Mouse (Mus musculus) megakaryocyte-erythroid progenitor cell, adult 5-6 weeks (primary cell): ENCODE results near the gene Vma21-ps. TPM values are rescaled to one million over a fixed set of nuclear protein-coding genes. Genes with fewer than 3 reads are reported as not detected.
"Not testable (repeated sequence)": the region's sequence is repeated elsewhere in the genome, so short reads cannot be mapped to it uniquely, and the experiment has no call there.

ENCODE experiments used
- ATAC-seq: replicated peaks from 2 replicates; pipeline ENCODE4 v1.8.0; 2016; ENCODE audit warnings: mild to moderate bottlenecking, inconsistent platforms; ENCODE audit not compliant: severe bottlenecking, poor library complexity, low FRiP score, low TSS enrichment
- total RNA-seq, 2 experiments: library from RNA; stranded (forward) in 1 of 2; stranded (reverse) in 1 of 2; fragments of 200-1000, 215-1000 nt in 1 of 2; fragments of >200 nt in 1 of 2; fragmentation: Nextera tagmentation in 1 of 2; gene quantifications; 2 replicates each; pipeline ENCODE4 v1.2.3; 2014 to 2017

Gene Vma21-ps
- total RNA-seq (2014; fragmentation: Nextera tagmentation) (7.3 and 17.6 TPM in 2 replicates), total RNA-seq (2017) (not detected in 2 replicates)

- not testable (repeated sequence) for ATAC-seq
Observed at GRCm38 (mm10) chr4:52497144-52497543, at the start of gene Vma21-ps. Gene Vma21-ps (minus strand): TSS chr4:52497244.

GRCm38 (mm10) chr4:52543001-52543400, 46.0 kb upstream of the Vma21-ps start:
- ATAC-seq = no peak

- ATAC-seq = no peak
Observed at GRCm38 (mm10) chr4:52530636-52531035, 33.6 kb upstream of the Vma21-ps start.

- ATAC-seq = no peak
Observed at GRCm38 (mm10) chr4:52526464-52526863, 29.4 kb upstream of the Vma21-ps start.

GRCm38 (mm10) chr4:52519301-52519700, 22.3 kb upstream of the Vma21-ps start:
- ATAC-seq = no peak

- ATAC-seq = no peak
Observed at GRCm38 (mm10) chr4:52517580-52517979, 20.5 kb upstream of the Vma21-ps start.

GRCm38 (mm10) chr4:52487486-52487885, 9.6 kb downstream of the Vma21-ps start:
- no peak for ATAC-seq

- ATAC-seq = no peak
Observed at GRCm38 (mm10) chr4:52473431-52473830, 23.6 kb downstream of the Vma21-ps start.

- no peak for ATAC-seq
Observed at GRCm38 (mm10) chr4:52461321-52461720, 35.7 kb downstream of the Vma21-ps start.

GRCm38 (mm10) chr4:52459726-52460125, 37.3 kb downstream of the Vma21-ps start:
- peak; percentile 77; the same call in 1 of the 2 replicates for ATAC-seq

Other genes starting within 250 kb of the Vma21-ps start
- 82.2 and 107 TPM in 2 replicates for gene Smc2, start 58.0 kb downstream of the Vma21-ps start, total RNA-seq (2014; fragmentation: Nextera tagmentation)
- gene Smc2, start 58.0 kb downstream of the Vma21-ps start, total RNA-seq (2017) = 221 and 224 TPM in 2 replicates
- not detected in 2 replicates for gene Toporsl, start 99.0 kb upstream of the Vma21-ps start, total RNA-seq (2014; fragmentation: Nextera tagmentation)
- gene Toporsl, start 99.0 kb upstream of the Vma21-ps start, total RNA-seq (2017) = not detected in 2 replicates